Mouse (Mus musculus) cortical plate, adult 2 months (tissue): ENCODE measurements around the gene Ncapd2. TPM values are rescaled to one million over a fixed set of nuclear protein-coding genes. Genes with fewer than 3 reads are reported as not detected.

ENCODE experiments used
- H3K27ac ChIP-seq: fragments of 200-500 bp; 2 replicates; pipeline ENCODE4 v1.5.1; 2012; ENCODE audit warnings: low read length, control low read depth, inconsistent platforms; ENCODE audit not compliant: insufficient read depth
- H3K4me1 ChIP-seq: fragments of 200-500 bp; 2 replicates; pipeline ENCODE4 v1.6.1; 2011; ENCODE audit warnings: low read length; ENCODE audit not compliant: control insufficient read depth, insufficient read depth
- H3K4me3 ChIP-seq: fragments of 200-500 bp; 2 replicates; pipeline ENCODE4 v1.5.1; 2011; ENCODE audit warnings: mild to moderate bottlenecking, low read length, control low read depth; ENCODE audit not compliant: insufficient read depth
- CTCF ChIP-seq: fragments of 200-500 bp; IDR thresholded peaks from 2 replicates; pipeline ENCODE4 v1.5.1; 2011; ENCODE audit warnings: mild to moderate bottlenecking, control low read depth, low read length; ENCODE audit not compliant: insufficient read depth; ENCODE audit errors: extremely low read depth
- POLR2A ChIP-seq: fragments of 200-500 bp; IDR thresholded peaks from 2 replicates; pipeline ENCODE4 v1.6.1; 2011; ENCODE audit warnings: mild to moderate bottlenecking, low read length, control low read depth; ENCODE audit not compliant: insufficient read depth; ENCODE audit errors: extremely low read depth
- polyA plus RNA-seq: library from polyadenylated mRNA; depleted of rRNA; stranded (reverse); fragments of >200 nt; gene quantifications from 2 replicates; pipeline ENCODE4 v1.2.3, GENCODE M21; 2012

Gene Ncapd2
- polyA plus RNA-seq, 1 experiment: 53.5 TPM

DNA sequence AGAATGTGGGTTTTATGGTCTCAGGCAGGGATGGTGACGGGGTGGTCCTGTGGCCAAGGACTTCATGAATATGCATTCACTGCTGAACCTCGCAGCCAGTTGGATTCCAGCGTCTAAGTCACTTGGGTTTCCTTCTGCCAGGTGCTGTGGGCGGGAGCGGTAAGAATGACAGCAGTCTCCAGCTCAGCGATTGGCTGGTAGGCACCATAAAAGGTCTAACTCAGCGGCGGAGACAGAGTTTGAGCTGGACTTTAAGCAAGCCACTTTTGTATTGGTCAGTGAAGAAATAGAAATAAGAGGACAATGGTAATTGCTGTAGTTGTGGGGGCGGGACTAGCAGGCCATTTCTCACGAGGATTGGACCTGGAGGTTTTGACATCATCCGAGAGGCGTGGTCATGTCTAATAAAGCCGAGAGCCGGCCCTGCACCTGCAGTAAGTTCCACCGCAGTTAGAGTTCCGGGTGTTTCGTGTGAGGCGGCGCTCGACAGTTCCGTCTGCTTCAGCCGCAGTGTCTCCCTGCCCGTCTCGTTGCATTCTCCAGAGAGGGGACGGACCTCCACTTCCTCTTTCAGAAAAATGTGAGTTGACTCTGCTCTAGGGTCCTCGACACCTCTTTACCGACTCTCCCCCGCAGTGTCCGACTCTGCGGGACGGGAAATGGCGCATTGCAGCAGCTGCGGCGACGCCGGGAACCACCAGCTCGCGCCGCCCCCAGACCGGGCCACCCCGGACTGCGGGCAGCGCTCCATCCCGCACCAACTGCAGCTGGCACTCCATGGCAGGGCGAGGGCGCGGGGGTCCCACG is 23.9 kb upstream of the Ncapd2 start, which contains the start of gene Vamp1:
TSS of gene Vamp1 (plus strand) at position 404 of the 807 bp plus-strand sequence.
- Histone ChIP-seq H3K4me3 (peak within 1 kb of the TSS; percentile 65), H3K4me1 (peaks cover 5% of the 10 kb centered on the region; the same call in 1 of the 2 replicates), H3K27ac (peak within 1 kb of the TSS; percentile 39; the same call in 1 of the 2 replicates)
- TF ChIP-seq POLR2A: peak; percentile 100
- TF ChIP-seq CTCF: no peak

DNA sequence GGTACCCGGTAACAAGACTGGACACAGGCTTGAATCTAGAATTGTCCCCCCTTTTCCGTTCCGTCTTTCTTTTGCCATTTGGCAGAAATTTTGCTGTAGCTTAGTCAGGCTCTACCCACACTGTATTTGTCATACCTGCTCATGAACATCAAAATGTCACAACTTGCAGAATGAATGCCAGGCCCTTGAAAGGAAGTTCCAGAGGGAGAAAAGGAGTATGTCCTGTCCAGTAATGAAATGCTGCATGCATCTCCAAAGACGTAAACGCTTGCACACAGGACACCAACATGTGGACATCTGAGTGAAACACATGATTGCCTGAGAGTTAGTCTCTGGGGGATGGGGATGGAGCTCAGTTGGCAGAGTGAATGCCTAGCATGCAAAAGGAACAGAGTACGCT is 22.2 kb upstream of the Ncapd2 start:
- no peak overlapping the region for H3K27ac ChIP-seq
- no peak for TF ChIP-seq CTCF
- peaks cover 5% of the 10 kb centered on the region; the same call in 1 of the 2 replicates for H3K4me1 ChIP-seq
- no peak overlapping the region for H3K4me3 ChIP-seq

DNA sequence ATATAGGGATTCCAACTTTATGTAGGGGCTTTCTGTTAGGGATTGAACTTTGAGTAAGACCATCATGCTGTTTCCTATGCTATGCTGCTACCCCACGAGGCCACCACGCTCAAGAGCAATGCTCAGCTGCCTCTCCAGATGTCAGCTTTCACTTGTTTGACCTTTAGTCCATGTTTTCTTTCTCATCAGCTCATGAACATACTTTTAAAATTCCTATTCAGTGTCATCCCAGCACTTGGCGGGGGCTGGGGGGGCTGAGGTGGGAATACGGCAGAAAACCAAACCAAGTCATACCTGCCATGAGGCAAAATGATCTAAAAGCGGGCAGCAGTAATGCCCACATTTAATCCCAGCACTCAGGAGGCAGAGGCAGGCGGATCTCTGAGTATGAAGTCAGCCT is 21.6 kb upstream of the Ncapd2 start:
- peaks cover 5% of the 10 kb centered on the region; the same call in 1 of the 2 replicates for H3K4me1 ChIP-seq
- TF ChIP-seq POLR2A: no peak
- no peak for TF ChIP-seq CTCF
- no peak overlapping the region for H3K27ac ChIP-seq
- H3K4me3 ChIP-seq: no peak overlapping the region

DNA sequence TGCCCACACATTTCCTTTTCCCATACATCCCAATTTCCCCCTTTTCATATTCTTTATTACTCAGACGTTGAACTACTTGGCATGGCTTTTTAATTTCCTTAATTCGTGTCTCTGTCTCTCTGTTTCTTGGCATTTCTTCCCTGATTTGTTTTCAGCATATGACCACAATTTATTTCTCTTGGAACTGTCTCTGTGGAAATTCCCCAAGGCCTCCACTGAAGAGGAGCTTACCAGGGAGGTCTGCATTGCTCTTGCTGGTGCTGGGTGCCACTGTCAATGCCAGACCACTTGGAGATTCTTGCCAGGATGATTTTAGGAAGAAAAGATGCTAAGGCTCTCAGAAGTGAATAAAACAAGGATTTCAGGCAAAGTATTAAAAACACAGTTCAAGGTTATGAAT is 21.1 kb upstream of the Ncapd2 start:
- no peak overlapping the region for H3K4me3 ChIP-seq
- H3K27ac ChIP-seq: no peak overlapping the region
- TF ChIP-seq POLR2A (no peak), CTCF (no peak)
- peaks cover 3% of the 10 kb centered on the region; the same call in 1 of the 2 replicates for H3K4me1 ChIP-seq

DNA sequence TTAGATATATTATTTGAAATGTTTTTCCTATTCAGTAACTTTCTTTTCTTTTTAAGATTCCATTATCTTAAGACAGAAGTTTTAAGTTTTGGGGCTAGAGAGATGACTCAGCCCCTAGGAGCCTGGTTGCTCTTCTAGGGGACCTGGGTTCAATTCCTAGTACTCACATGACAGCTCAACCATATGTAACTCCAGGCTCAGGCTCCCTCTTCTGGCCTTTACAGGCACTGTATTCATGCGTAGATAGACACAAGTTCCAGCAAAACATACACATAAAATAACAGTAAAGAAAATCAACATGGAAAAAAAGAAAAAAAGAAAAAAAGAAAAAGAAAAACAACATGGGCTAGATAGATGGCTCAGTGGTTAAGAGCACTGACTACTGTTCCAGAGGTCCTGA is 18.9 kb upstream of the Ncapd2 start:
- Histone ChIP-seq H3K27ac (no peak overlapping the region), H3K4me1 (no peaks in the 10 kb centered on the region), H3K4me3 (no peak overlapping the region)
- TF ChIP-seq POLR2A (no peak), CTCF (no peak)

DNA sequence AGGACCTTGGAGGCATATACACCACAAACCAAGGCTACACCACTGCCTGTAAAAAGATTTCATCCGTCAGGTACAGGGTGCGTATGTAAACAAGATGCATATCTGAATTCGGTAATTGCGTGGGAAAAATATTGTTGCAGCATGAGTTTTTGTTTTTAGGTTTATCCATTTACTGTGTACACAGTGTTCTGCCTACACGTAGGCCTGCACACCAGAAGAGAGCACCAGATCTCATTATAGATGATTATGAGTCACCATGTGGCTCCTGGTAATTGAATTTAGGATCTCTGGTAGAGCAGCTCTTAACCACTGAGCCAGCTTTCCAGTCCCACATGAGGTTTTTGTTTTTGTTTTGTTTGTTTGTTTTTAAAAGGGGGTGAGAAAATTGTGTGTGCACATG is 5.7 kb upstream of the Ncapd2 start:
- no peak for TF ChIP-seq POLR2A
- no peak for TF ChIP-seq CTCF
- H3K27ac ChIP-seq: no peak overlapping the region
- H3K4me3 ChIP-seq: no peak overlapping the region
- H3K4me1 ChIP-seq: peaks cover 2% of the 10 kb centered on the region

DNA sequence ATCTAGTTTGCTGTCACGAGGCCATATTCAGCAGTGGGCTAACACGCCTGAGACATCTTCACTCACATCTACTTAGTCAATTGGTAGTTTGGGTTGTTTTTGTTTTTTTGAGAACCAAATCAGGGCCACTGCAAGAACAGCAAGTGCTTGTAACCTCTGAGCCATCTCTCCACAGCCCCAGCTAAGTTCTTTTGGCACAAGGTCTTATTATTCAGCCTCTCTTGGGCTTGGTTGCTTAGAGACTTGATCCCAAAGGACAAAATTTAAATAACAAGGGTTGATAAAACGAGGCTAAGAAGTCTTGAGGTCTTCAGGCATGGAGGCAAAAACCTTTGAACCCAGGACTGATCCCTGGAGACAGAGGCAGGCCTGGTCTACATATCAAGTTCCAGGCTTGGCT is 4.8 kb upstream of the Ncapd2 start:
- peaks cover 2% of the 10 kb centered on the region for H3K4me1 ChIP-seq
- TF ChIP-seq CTCF: no peak
- no peak for TF ChIP-seq POLR2A
- no peak overlapping the region for H3K4me3 ChIP-seq
- no peak overlapping the region for H3K27ac ChIP-seq

DNA sequence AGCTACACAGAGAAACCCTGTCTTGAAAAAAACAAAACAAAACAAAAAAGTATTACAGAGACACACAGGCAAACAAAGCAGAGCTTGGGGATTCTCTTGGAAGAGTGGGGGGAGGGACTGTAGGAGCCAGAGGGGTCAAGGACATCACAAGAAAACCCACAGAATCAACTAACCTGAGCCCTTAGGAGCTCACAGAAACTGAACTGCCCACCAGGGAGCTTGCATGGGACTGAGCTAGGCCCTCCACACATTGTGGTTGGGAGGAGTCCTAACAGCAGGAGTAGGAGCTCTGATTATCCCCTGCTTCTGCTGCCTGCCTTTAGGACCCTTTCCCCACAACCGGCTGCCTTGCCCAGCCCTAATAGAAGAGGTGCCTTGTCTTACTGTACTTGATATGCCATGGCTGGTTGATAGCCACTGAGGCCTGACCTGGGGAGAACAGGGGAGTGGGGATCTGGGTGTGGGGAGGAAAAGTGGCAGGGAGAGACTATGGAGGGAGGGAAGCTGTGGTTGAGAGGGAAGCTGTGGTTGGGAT is 4.1 kb upstream of the Ncapd2 start:
- 0 out of 2 replicates have a peak overlapping the region, but pooled peaks have one; percentile 67 for H3K27ac ChIP-seq
- TF ChIP-seq POLR2A (no peak), CTCF (no peak)
- H3K4me3 ChIP-seq: no peak overlapping the region
- H3K4me1 ChIP-seq: peaks cover 4% of the 10 kb centered on the region

DNA sequence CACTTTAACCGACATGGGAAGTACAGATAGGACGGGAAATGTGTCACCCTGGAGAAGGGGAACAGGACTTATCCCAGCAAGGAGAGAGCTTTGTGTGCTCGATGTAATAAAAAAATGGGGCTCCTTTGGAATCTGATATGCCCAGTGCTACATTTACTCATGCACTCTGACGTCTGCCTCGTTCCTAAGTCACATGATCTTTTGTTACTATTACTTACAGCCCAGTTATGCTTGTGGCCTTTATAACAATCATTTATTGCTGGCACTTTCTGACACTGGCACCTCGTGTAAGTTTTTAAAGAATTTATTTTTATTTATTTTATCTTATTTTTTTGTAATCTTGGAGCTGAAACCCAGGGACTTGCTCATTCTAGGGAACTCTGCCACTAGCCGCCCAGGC is 1.9 kb upstream of the Ncapd2 start:
- Histone ChIP-seq H3K27ac (no peak overlapping the region), H3K4me3 (no peak overlapping the region; the same call in 1 of the 2 replicates)
- TF ChIP-seq CTCF (no peak), POLR2A (no peak)

DNA sequence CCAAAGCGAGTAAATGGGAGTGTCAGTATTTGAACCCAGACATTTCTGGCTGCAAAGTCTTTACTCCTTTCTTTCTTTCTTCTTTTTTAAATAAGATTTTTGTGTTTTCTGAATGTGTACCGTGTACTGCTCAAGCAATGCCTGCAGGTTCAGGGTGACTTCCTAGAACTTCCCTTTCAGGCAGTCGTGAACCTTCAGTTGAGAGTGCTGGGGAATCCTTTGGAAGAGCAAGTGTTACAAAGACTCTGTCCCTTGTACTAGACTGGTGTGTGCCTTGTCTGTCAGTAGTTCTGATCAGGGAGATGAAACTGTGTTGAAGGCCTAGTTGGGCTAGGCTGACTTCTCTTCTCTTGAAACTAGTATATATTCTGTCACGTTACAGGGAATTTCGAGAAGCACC is 1.3 kb upstream of the Ncapd2 start:
- no peak for TF ChIP-seq CTCF
- TF ChIP-seq POLR2A: no peak
- Histone ChIP-seq H3K4me1 (peaks cover 4% of the 10 kb centered on the region), H3K4me3 (peak overlapping the region; percentile 91), H3K27ac (no peak overlapping the region)

More for the DNA sequence above, 1.9 kb upstream of the Ncapd2 start:
- H3K4me1 ChIP-seq: peaks cover 4% of the 10 kb centered on the region
